In the genomic region with DNA sequence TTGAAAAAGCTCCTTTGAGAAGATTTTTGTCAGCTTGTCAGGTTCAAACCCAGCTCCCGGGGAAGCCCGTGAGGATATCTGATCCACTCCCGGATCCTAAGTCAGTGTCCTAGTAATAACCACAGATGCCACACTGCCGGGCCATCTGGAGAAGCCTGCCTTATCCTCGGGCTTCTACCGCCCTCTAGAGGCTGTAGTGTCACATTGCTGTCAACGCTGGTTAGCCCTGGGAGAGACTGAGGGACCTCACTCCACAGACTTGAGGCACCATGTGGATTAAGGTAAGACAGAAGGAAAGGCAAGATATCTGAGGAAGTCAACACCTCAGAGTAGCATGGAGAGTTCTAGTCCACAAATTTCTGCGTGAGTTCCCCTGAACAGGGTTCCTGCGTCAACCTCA, we compare ENCODE assay signal across 8 mouse cellular contexts.
DNase-seq lines count a peak whose midpoint lies in the region; ATAC-seq lines count a peak whose summit lies in the region.

No protein-coding gene starts in this region.

- ATAC-seq in midbrain, embryonic 16.5 days, result peak; percentile 91

- H3K9ac ChIP-seq in midbrain, embryonic 16.5 days (ENCODE audit: low read depth, low read length), result no peak overlapping the region

- DNase-seq in 3T3-L1 (ENCODE audit: low read depth, low spot score), result peak; percentile 90
- peak; percentile 89 for DNase-seq in adrenal gland, postnatal 14 days
- peak; percentile 80 for DNase-seq in embryonic facial prominence, embryonic 10.5 days (ENCODE audit: low spot score)
- DNase-seq in heart, adult 18-20 months, result peak; percentile 78 to 88
- peak; percentile 75 for DNase-seq in kidney, adult 18-20 months
- DNase-seq in limb, embryonic 10.5 days (ENCODE audit: low spot score), result peak; percentile 82
- peak; percentile 32 to 70 for DNase-seq in spleen, postnatal 10 days (ENCODE audit: low spot score in 2 of 2)

- H3K36me3 ChIP-seq in embryonic facial prominence, embryonic 10.5 days (replicated peaks), result no peaks in the 10 kb centered on the region
- H3K36me3 ChIP-seq in limb, embryonic 10.5 days, result no peaks in the 10 kb centered on the region
- H3K36me3 ChIP-seq in midbrain, embryonic 16.5 days (ENCODE audit: control insufficient read depth, insufficient read depth, low read length), result no peaks in the 10 kb centered on the region

- peaks cover 7% of the 10 kb centered on the region; the same call in 1 of the 2 replicates for H3K4me1 ChIP-seq in embryonic facial prominence, embryonic 10.5 days
- peaks cover 5% of the 10 kb centered on the region for H3K4me1 ChIP-seq in limb, embryonic 10.5 days
- no peaks in the 10 kb centered on the region; the same call in 1 of the 2 replicates for H3K4me1 ChIP-seq in midbrain, embryonic 16.5 days (ENCODE audit: control insufficient read depth, insufficient read depth, low read length)

- WGBS in embryonic facial prominence, embryonic 10.5 days, result 12% methylated on average over 9 of the region's 9 CpGs
- WGBS in limb, embryonic 10.5 days, result 13% methylated on average over 9 of the region's 9 CpGs
- WGBS in midbrain, embryonic 16.5 days, result 8% methylated on average over 9 of the region's 9 CpGs

- H3K4me2 ChIP-seq in midbrain, embryonic 16.5 days (ENCODE audit: low read length), result no peak overlapping the region

- H3K4me3 ChIP-seq in embryonic facial prominence, embryonic 10.5 days, result no peak overlapping the region
- H3K4me3 ChIP-seq in limb, embryonic 10.5 days, result no peak overlapping the region
- no peak overlapping the region for H3K4me3 ChIP-seq in midbrain, embryonic 16.5 days (ENCODE audit: low read depth, low read length)

- H3K9me3 ChIP-seq in embryonic facial prominence, embryonic 10.5 days, result no peaks in the 10 kb centered on the region
- H3K9me3 ChIP-seq in limb, embryonic 10.5 days (replicated peaks), result no peaks in the 10 kb centered on the region
- no peaks in the 10 kb centered on the region for H3K9me3 ChIP-seq in midbrain, embryonic 16.5 days (replicated peaks; ENCODE audit: control insufficient read depth, low read length, poor library complexity, severe bottlenecking)

- H3K27me3 ChIP-seq in embryonic facial prominence, embryonic 10.5 days (replicated peaks; ENCODE audit: low read depth, poor library complexity, severe bottlenecking), result no peaks in the 10 kb centered on the region
- H3K27me3 ChIP-seq in limb, embryonic 10.5 days (ENCODE audit: low read depth, poor library complexity, severe bottlenecking), result no peaks in the 10 kb centered on the region
- no peaks in the 10 kb centered on the region for H3K27me3 ChIP-seq in midbrain, embryonic 16.5 days (ENCODE audit: control insufficient read depth, insufficient read depth, low read depth, low read length)

- no peak overlapping the region for H3K27ac ChIP-seq in embryonic facial prominence, embryonic 10.5 days (replicated peaks)
- H3K27ac ChIP-seq in limb, embryonic 10.5 days, result no peak overlapping the region
- H3K27ac ChIP-seq in midbrain, embryonic 16.5 days (ENCODE audit: low read length), result no peak overlapping the region
